Mouse (Mus musculus) adrenal gland, adult 10 weeks (tissue): ENCODE results near the gene Vkorc1. TPM values are rescaled to one million over a fixed set of nuclear protein-coding genes. Genes with fewer than 3 reads are reported as not detected.

Experiments
- polyA plus RNA-seq: library from polyadenylated mRNA; stranded (reverse); fragments of 350-450 nt; fragmentation: Illumina TruSeq; extraction: RNeasy Lipid Tissue Mini Kit (QIAGEN cat#74804); gene quantifications from one replicate; pipeline ENCODE4 v1.2.3, GENCODE M21; 2014; ENCODE audit warnings: low read depth, low replicate concordance

Vkorc1 gene
- 40.1 TPM for polyA plus RNA-seq

DNA sequence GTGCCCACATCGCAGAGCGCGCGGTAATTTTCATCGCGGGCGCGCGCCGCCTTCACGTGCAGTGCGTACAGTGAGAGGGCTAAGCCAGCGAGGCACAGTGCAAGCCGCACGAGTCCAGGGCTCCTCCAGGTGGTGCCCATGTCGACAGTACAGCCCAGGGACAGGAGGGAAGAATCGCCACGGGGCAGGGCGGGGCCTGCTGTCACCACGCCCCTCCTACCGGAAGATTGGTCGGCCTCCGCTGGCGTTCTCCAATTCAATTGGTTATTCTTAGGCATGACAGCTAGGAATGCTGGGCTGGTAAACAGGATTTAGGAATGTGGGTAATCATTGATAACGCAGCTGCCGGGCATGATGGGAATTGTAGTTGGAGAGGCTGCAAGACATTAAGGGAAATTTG, at the start of gene Vkorc1, which contains the start of gene Gm21974:
Gene Vkorc1 (minus strand): TSS at position 176 of the 400 bp plus-strand sequence.
Gene Gm21974 (minus strand): TSS at position 13 of the 400 bp plus-strand sequence.

DNA sequence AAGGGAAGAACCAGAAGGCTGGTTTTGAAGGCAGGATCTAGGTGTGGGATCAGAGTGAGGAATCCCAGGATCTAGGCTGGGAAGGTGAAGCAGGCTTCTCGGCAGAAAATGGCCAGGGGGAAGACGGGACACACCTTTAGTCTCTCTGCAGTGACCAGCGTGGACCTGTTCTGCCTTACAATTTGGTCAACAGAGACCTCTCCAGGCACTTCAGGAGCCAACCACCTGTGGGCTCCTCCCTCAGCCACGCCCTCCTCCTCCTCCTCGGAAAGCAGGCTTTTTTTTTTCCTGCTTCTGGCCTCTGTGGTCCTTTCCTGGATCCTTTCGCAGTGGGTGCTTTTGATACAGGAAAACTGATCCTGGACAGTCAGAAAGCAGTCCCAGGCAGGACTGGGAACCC, 34.5 kb upstream of the Vkorc1 start, which contains the start of gene Prss8:
Gene Prss8 (minus strand): TSS at position 182 of the 400 bp plus-strand sequence.

DNA sequence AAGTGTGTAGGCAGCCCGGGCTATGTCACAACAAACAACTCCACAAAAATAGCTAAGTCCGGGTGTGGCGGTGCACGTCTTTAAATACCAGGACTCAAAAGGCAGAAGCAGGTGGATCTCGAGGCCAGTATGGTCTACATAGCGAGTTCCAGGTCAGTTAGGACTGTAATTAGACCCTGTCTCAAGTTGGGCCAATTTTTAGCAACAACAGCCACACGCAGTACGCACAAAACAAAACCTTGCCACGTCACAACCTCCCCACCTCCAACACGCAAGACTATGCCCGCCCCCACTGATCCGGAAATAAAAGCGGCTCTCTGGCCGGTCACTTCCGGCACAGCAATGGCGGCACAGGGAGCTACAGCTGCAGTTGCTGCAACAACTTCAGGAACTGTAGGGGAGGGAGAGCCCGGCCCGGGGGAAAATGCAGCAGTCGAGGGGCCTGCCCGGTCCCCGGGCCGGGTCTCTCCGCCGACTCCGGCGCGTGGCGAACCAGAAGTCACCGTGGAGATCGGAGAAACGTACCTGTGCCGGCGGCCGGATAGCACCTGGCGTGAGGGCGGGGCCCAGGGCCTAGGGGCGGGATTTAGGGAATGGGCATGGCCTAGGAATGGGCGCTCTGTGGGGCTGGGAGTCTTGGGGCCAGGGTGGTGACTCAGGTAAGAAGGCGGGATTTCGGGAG, 16.9 kb upstream of the Vkorc1 start, which contains the start of gene Kat8:
Gene Kat8 (plus strand): TSS at position 327 of the 682 bp plus-strand sequence.

DNA sequence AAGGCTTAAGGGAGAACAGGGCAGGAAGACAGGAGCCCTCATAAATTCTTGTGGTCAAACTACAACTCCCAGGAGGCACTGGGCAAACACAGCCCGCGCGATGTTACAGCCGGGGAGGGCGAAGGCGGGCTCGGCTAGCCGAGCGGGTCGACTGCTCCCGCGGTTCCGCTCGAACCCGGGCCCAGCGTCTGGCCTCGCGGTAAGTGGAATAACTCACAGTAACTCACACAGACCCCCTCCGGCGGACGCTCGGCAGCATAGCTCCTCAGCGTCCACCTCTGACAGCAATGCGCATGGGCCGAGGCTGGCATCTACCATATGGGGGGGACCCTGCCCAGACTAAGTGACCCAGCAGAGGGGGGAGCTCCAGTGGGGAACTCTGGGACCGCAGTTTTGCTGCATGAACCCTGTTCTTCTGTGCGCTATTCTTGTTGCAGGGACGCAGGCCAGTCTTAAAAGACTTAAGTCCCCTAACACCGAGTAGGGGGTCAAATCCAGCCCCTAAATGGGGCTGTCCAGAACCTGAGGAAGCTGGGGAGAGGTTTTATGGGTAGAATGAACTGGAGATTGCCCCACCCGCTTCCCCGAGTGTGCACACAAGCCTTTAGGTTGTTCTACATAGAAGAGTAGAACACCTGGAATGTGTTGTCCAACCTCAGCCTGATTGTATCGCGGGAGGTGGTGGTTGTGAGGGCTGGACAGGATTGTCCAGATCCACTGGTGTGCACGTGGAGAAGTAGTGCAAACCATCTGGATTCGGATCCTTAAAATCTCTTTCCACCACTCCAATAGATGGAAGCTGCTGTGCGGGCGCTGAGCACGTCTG, 8.8 kb upstream of the Vkorc1 start, which contains the start of gene Bckdk:
Gene Bckdk (plus strand): TSS at position 112 of the 826 bp plus-strand sequence.

DNA sequence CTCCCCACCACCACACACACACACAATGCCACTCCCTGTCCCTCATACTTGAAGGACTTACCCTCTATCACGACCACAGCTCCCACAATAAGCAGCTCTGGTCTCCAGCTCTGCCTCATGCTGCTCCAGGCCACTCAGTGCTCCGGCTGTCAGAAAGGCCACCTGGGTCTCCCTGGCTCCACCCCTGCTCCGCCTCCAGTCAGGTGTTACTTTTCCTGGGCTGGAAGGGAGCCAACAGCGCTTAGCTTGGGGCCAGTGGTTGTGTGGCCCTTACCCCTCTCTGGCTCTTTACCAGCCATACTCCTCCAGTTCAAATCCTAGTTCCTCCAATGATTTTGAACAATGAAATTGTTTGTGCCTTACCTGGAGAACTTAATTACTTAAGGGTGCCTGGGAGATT, 4.6 kb downstream of the Vkorc1 start, which contains the start of gene Prss53:
Gene Prss53 (minus strand): TSS at position 173 of the 400 bp plus-strand sequence.

DNA sequence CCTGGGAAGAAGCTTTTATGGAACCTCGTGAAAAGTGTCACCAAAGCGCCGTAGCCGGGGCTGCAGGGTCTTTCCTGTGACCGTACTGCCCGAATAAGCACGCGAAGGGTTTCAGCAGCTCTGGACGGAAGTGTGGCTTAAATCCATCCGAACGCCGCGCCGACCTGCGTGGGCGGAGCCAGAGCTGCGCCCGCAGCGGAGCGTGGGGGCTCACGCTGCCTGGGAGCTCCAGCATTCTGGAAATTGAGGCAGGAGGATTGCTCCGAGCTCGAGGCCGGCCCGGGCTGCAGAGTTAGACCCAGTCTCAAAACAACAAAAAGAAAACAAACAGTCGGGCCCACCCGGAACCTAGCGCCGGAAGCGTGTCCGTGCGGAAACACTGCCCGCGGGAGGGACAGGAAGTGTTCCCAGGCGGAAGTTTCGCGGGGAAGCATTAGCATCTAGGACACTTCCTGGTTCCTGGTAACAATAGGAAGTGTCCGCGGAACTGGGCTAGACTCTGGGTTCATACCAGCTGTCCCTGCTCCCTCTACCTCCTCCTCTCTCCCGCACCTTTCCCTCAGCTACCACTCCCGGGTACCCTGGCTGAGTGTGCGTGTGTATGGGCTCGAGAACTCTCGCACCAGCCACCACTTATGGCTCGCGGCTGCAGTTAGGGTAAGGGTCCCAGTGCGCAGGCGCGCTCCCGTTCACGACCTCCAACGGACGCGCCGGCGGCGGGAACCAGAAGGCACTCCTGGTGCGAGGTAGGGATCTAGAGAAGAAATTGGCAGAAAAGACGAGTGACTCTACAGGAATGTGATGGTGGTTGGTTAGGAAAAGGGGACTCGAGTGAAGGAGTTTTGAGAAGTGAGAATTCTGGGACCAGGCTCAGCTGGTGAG, 18.7 kb downstream of the Vkorc1 start, which contains the start of gene Zfp668:
Gene Zfp668 (minus strand): TSS at position 362 of the 882 bp plus-strand sequence.

DNA sequence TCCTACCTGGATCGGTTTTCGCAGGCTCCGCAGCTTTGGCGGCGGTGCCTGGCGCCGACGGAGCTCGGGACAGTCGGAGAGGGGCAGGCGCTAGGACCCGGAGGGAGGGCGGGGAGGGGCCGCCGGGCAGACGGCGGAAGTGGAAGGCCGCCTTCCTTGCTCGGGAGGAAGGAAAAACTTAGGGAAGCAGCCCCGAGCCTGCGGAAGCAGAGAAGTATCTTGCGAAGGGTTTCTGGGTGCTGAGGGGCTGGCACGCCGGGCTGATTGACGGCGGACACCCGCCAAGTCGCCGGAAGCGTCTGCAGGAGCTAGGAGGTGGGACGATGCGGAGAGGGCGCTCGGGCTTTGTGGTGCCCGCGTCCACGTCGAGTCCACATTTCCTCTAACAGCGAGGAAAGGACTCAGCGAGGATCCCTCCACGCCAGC, 19.4 kb downstream of the Vkorc1 start, which contains the start of gene Zfp646:
Gene Zfp646 (plus strand): TSS at position 181 of the 426 bp plus-strand sequence.

Other genes starting within 250 kb of the Vkorc1 start
- 5.5 TPM for gene Bcl7c, start 186.7 kb downstream of the Vkorc1 start, polyA plus RNA-seq
- 2.6 TPM for gene Ctf1, start 182.9 kb downstream of the Vkorc1 start, polyA plus RNA-seq
- gene Ctf2, start 163.5 kb downstream of the Vkorc1 start, polyA plus RNA-seq = not detected
- gene Fbxl19, start 151.1 kb downstream of the Vkorc1 start, polyA plus RNA-seq = 0.29 TPM
- 5.6 TPM for gene Orai3, start 125.8 kb downstream of the Vkorc1 start, polyA plus RNA-seq
- gene Setd1a, start 118.9 kb downstream of the Vkorc1 start, polyA plus RNA-seq = 7.7 TPM
- not detected for gene Gm49388, start 110.0 kb downstream of the Vkorc1 start, polyA plus RNA-seq
- gene Hsd3b7, start 95.0 kb downstream of the Vkorc1 start, polyA plus RNA-seq = 17.3 TPM
- 16.9 TPM for gene Stx4a, start 71.3 kb downstream of the Vkorc1 start, polyA plus RNA-seq
- gene Stx1b, start 71.1 kb downstream of the Vkorc1 start, polyA plus RNA-seq = 0.93 TPM
- 7.7 TPM for gene Zfp646, start 19.4 kb downstream of the Vkorc1 start, polyA plus RNA-seq
- 3.4 TPM for gene Zfp668, start 18.8 kb downstream of the Vkorc1 start, polyA plus RNA-seq
- not detected for gene Prss53, start 4.6 kb downstream of the Vkorc1 start, polyA plus RNA-seq
- not detected for gene Gm21974, start 163 bp downstream of the Vkorc1 start, polyA plus RNA-seq
- gene Bckdk, start 8.5 kb upstream of the Vkorc1 start, polyA plus RNA-seq = 4.7 TPM
- gene Kat8, start 16.9 kb upstream of the Vkorc1 start, polyA plus RNA-seq = 8.5 TPM
- not detected for gene Prss8, start 34.5 kb upstream of the Vkorc1 start, polyA plus RNA-seq
- not detected for gene Prss36, start 51.1 kb upstream of the Vkorc1 start, polyA plus RNA-seq
- 456 TPM for gene Fus, start 71.8 kb upstream of the Vkorc1 start, polyA plus RNA-seq
- gene Pycard, start 98.2 kb upstream of the Vkorc1 start, polyA plus RNA-seq = 2.3 TPM
- gene Trim72, start 108.3 kb upstream of the Vkorc1 start, polyA plus RNA-seq = not detected
- 4.1 TPM for gene Itgam, start 167.0 kb upstream of the Vkorc1 start, polyA plus RNA-seq
- gene Gm49368, start 167.1 kb upstream of the Vkorc1 start, polyA plus RNA-seq = not detected
- gene Itgax, start 233.9 kb upstream of the Vkorc1 start, polyA plus RNA-seq = 0.99 TPM